9 mouse cellular contexts compared by ENCODE assay signal in genomic region chr5:115907037-115908009, GRCm38 (mm10).
A peak's percentile ranks its signal among the peaks of the same experiment; 100 is the strongest.
DNase-seq lines count a peak whose midpoint lies in the region; ATAC-seq and TF ChIP-seq lines count a peak whose summit lies in the region.
"Had no signal": no experiment of that assay in that cellular context is flagged by ENCODE, and none has a peak within 500 bp of the region (broad histone marks: within the 10 kb centered on the region; RNA-seq: fewer than 3 reads in every experiment).

No protein-coding gene starts in this region.

- peak; percentile 27; the same call in 1 of the 2 replicates for ATAC-seq in heart, embryonic 14.5 days (ENCODE audit: insufficient number of reproducible peaks, insufficient read depth, low FRiP score, low read depth)

- TF ChIP-seq CTCF in kidney, adult 2 months (conservative IDR thresholded peaks at IDR 0.05; ENCODE audit: insufficient read depth, insufficient read length, low read depth, low read length) = peak; percentile 35; the same call in 1 of the 2 replicates
- peak; percentile 63 for TF ChIP-seq CTCF in layer of hippocampus, adult 2 months (conservative IDR thresholded peaks at IDR 0.05)

- TF ChIP-seq POLR2A in kidney, adult 2 months (IDR thresholded peaks at IDR 0.05; ENCODE audit: low read depth, low read length) = no peak

- 33% methylated on average over 38 of the region's 38 CpGs for WGBS in kidney, adult 2 months
- WGBS in embryonic facial prominence, embryonic 10.5 days = 6% methylated on average over 38 of the region's 38 CpGs
- WGBS in heart, embryonic 14.5 days = 8% methylated on average over 38 of the region's 38 CpGs

- no peaks in the 10 kb centered on the region for H3K36me3 ChIP-seq in kidney, adult 2 months (ENCODE audit: control insufficient read depth, insufficient read depth, low read length)
- H3K36me3 ChIP-seq in embryonic facial prominence, embryonic 10.5 days (replicated peaks) = peaks cover 37% of the 10 kb centered on the region
- H3K36me3 ChIP-seq in heart, embryonic 14.5 days (ENCODE audit: control insufficient read depth, insufficient read depth, low read length) = no peaks in the 10 kb centered on the region

- H3K9ac ChIP-seq in heart, embryonic 14.5 days (ENCODE audit: low read length) = peak overlapping the region; percentile 63

- H3K4me1 ChIP-seq in kidney, adult 2 months (ENCODE audit: control insufficient read depth, insufficient read depth, low read length) = no peaks in the 10 kb centered on the region
- H3K4me1 ChIP-seq in embryonic facial prominence, embryonic 10.5 days = peaks cover 40% of the 10 kb centered on the region
- H3K4me1 ChIP-seq in heart, embryonic 14.5 days (ENCODE audit: control insufficient read depth in 2 of 2, insufficient read depth in 2 of 2, low read length in 2 of 2) = peaks cover 17 to 32% of the 10 kb centered on the region in 2 experiments

- no peak overlapping the region for H3K27ac ChIP-seq in kidney, adult 2 months (ENCODE audit: insufficient read depth, low read depth, low read length)
- no peak overlapping the region for H3K27ac ChIP-seq in embryonic facial prominence, embryonic 10.5 days (replicated peaks)
- no peak overlapping the region for H3K27ac ChIP-seq in heart, embryonic 14.5 days (replicated peaks in 1 of 2; ENCODE audit: control insufficient read depth in 1 of 2, insufficient read depth in 1 of 2, low read depth in 2 of 2, low read length in 2 of 2)
- H3K27ac ChIP-seq in layer of hippocampus, adult 2 months = peak overlapping the region; percentile 63

- DNase-seq in kidney, adult 2 months = peak; percentile 12
- DNase-seq in kidney, adult 9 months = no peak
- peak; percentile 54 for DNase-seq in embryonic facial prominence, embryonic 10.5 days (ENCODE audit: low spot score)
- peak; percentile 29 to 35 for DNase-seq in layer of hippocampus, adult 2 months (ENCODE audit: low spot score in 2 of 2)
- DNase-seq in lung, adult 18-20 months = peak; percentile 13 to 36
- DNase-seq in retina, postnatal 1 day = peak; percentile 74
- DNase-seq in spleen, postnatal 36 days (ENCODE audit: low spot score in 2 of 2) = no peak

- H3K27me3 ChIP-seq in kidney, adult 2 months (replicated peaks; ENCODE audit: control insufficient read depth, insufficient read depth, low read length) = no peaks in the 10 kb centered on the region
- H3K27me3 ChIP-seq in embryonic facial prominence, embryonic 10.5 days (replicated peaks; ENCODE audit: low read depth, poor library complexity, severe bottlenecking) = no peaks in the 10 kb centered on the region
- H3K27me3 ChIP-seq in heart, embryonic 14.5 days (ENCODE audit: control insufficient read depth, insufficient read depth, low read length) = no peaks in the 10 kb centered on the region
- H3K27me3 ChIP-seq: CH12.LX had no signal

- peak overlapping the region; percentile 23 for H3K4me3 ChIP-seq in kidney, adult 2 months (ENCODE audit: insufficient read depth, low read depth, low read length)
- H3K4me3 ChIP-seq in embryonic facial prominence, embryonic 10.5 days = peak overlapping the region; percentile 56
- peak overlapping the region; percentile 41 to 48 for H3K4me3 ChIP-seq in heart, embryonic 14.5 days (ENCODE audit: control insufficient read depth in 1 of 2, insufficient read depth in 1 of 2, low read depth in 1 of 2, low read length in 2 of 2)
- H3K4me3 ChIP-seq in layer of hippocampus, adult 2 months = peak overlapping the region; percentile 55

- peak overlapping the region; percentile 82 for H3K4me2 ChIP-seq in heart, embryonic 14.5 days (ENCODE audit: low read length)

- no peaks in the 10 kb centered on the region for H3K9me3 ChIP-seq in embryonic facial prominence, embryonic 10.5 days
- H3K9me3 ChIP-seq in heart, embryonic 14.5 days (ENCODE audit: control insufficient read depth, low read length) = no peaks in the 10 kb centered on the region

Comparison
In these comparisons a context has a peak if more than half of its experiments do, and no peak if none do; other contexts are left out.
1. DNase-seq: peak in kidney, adult 2 months (single experiment), embryonic facial prominence, embryonic 10.5 days (single experiment), layer of hippocampus, adult 2 months (2 of 2), lung, adult 18-20 months (2 of 2) and retina, postnatal 1 day (single experiment); none in kidney, adult 9 months (single experiment) and spleen, postnatal 36 days (0 of 2).
2. Peak in every context shown above with its lines, with median percentiles within 50 percentile points of each other: H3K4me3 ChIP-seq.